Mouse (Mus musculus): ENCODE measurements around the gene Pak6. TPM values are rescaled to one million over a fixed set of nuclear protein-coding genes. Genes with fewer than 3 reads are reported as not detected.

Pak6 gene
- polyA plus RNA-seq, 1 experiment from 2014 or later, result 2.0 TPM

DNA sequence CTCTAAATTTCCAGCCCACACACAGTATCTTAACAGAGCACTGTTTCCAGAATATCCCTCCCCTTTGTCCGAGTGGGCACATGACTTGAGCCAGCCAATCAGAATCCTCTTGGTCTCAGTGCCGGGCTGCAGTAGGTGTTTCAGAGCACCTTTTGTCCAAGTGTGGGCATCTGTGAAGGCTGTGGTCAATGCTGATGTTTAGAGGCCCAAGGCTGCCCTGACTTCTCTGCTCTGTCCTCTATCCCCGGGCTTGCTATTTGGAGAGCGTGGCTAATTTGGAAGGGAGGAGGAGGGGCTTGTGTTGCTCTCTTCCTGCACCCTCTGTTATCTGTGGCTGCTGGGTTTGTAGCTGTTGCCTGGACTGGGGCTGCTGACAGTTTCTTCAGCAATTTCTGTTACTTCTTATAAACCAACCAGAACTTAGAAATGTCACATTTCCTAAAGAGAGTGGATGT is 3.1 kb upstream of the Pak6 start:
- Histone ChIP-seq H3K36me3 (ENCODE audit: insufficient read depth, low read length) (no peaks in the 10 kb centered on the region), H3K9ac (replicated peaks; ENCODE audit: low read depth) (no peak overlapping the region), H3K4me2 (replicated peaks; ENCODE audit: low read depth, low read length) (peak overlapping the region; percentile 49), H3K4me1 (ENCODE audit: insufficient read depth, low read depth, low read length) (peaks cover 27% of the 10 kb centered on the region; the same call in 1 of the 2 replicates), H3K27me3 (replicated peaks; ENCODE audit: insufficient read depth, low read length) (no peaks in the 10 kb centered on the region), H3K4me3 (ENCODE audit: low read depth, low read length) (peak overlapping the region; percentile 28), H3K27ac (ENCODE audit: low read length) (no peak overlapping the region), H3K9me3 (ENCODE audit: low read length) (no peaks in the 10 kb centered on the region)
- DNase-seq (ENCODE audit: low spot score) (peak; percentile 53), ATAC-seq (peak; percentile 32)
- WGBS, result 0% methylated on average over 4 of the region's 4 CpGs
- no peak for TF ChIP-seq EP300 (IDR thresholded peaks at IDR 0.05)
- TF ChIP-seq CTCF (IDR thresholded peaks at IDR 0.05), result no peak

DNA sequence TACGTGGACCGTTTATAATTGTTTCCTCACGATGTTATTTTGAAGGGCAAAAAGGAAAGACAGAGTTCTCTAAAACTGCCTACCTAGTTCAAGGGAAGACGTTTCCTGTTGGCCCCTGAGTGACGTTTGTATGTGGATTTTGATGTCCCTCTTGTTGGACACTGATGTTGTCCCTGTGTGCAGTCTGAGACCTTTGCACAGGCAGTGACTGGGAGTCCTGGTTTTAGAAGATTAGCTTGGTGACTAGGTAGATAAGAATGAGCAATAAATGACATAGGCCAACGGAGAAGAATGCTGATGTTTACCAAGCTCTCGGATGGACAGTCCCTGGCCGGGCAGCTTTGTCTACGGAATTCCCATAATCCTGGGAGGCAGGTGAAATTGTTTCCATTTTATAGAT is 1.2 kb upstream of the Pak6 start:
- no peak for ATAC-seq
- no peaks in the 10 kb centered on the region for H3K27me3 ChIP-seq (replicated peaks; ENCODE audit: insufficient read depth, low read length)
- no peak overlapping the region for H3K4me3 ChIP-seq (ENCODE audit: low read depth, low read length)
- no peak overlapping the region for H3K27ac ChIP-seq (ENCODE audit: low read length)
- H3K9me3 ChIP-seq (ENCODE audit: low read length), result no peaks in the 10 kb centered on the region
- H3K4me2 ChIP-seq (replicated peaks; ENCODE audit: low read depth, low read length), result no peak overlapping the region
- no peak for TF ChIP-seq CTCF (IDR thresholded peaks at IDR 0.05)
- TF ChIP-seq EP300 (IDR thresholded peaks at IDR 0.05), result no peak
- H3K4me1 ChIP-seq (ENCODE audit: insufficient read depth, low read depth, low read length), result peaks cover 20% of the 10 kb centered on the region; the same call in 1 of the 2 replicates
- WGBS, result 63% methylated on average over 9 of the region's 9 CpGs
- DNase-seq (ENCODE audit: low spot score), result no peak
- no peaks in the 10 kb centered on the region for H3K36me3 ChIP-seq (ENCODE audit: insufficient read depth, low read length)
- H3K9ac ChIP-seq (replicated peaks; ENCODE audit: low read depth), result no peak overlapping the region

DNA sequence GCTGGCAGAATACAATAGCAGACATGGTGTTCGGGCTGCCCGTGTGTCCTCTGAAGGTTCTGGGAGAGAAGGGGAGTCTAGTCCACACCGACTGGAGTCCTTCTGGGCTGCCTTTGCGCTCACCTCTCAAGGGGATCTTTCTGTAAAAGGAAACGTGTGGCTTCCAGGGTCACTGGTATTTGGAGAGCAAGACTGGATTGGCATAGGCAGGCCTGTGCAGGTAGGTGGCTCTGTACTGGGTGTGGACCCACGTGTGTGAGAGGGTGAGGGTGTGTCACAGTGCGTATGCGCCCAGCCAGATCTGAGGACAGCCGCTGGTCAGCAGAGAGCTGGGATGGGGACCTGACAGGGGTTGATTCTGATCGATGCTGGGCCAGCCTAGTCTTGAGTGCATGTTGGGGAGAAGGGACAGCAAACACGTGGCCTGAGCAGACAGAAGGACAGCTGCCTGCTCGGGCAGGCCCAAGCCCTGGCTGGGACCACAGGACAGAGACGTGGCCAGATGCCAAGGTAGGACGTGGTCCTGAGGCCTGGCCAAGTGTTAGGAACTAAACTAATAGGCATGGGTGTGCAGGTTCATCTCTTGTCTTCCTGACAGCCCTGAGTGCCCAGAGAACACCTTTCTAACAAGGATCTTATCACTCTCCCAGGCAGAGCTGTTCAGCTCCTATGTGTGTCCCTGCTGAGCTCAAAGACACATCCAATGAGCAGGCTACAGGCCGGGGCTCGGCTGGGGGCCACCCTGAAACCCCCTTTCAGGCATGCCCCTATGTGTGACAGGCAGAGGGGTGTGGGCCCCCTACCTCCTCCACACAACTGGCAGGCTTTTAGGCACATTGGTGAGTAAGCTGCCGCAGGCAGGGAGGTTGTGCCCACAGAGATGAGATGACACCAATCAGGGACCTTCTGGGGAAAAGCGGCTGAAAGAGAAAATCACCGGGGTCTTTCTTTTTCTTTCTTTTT is 982 bp downstream of the Pak6 start:
- no peak overlapping the region for H3K27ac ChIP-seq (ENCODE audit: low read length)

DNA sequence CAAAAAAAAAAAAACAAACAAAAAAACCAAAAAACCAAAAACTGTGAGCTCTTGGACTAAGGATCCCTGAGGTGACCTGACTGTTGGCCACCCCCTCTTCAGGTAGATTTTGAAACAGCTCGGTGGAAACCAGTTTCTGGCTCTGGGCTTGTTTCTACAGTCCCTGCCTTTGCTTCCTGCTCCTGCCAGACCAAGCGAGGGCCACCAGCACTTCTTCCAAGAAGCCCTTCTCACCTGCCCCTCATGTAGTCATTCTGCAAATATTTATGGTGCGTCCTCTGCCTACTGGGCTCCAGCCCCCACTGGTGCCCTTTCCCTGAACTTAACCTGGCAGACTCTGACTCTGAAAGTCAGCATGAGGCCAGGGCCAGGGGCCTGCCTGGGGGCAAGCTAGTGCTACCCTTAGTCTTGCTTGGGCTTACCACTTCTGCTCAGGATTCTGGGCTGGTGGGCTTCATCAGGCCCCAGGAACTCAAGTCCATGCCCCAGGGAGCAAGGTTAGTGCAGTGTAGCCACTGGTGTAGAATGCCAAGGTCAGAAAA is 1.9 kb downstream of the Pak6 start:
- DNase-seq (ENCODE audit: low spot score), result peak; percentile 55
- 54% methylated on average over 3 of the region's 3 CpGs for WGBS
- ATAC-seq, result peak; percentile 31; the same call in 1 of the 2 replicates
- no peak overlapping the region for H3K4me2 ChIP-seq (replicated peaks; ENCODE audit: low read depth, low read length)
- H3K4me1 ChIP-seq (ENCODE audit: insufficient read depth, low read depth, low read length), result peaks cover 8% of the 10 kb centered on the region; the same call in 1 of the 2 replicates
- H3K36me3 ChIP-seq (ENCODE audit: insufficient read depth, low read length), result no peaks in the 10 kb centered on the region
- TF ChIP-seq CTCF (IDR thresholded peaks at IDR 0.05) (no peak), EP300 (IDR thresholded peaks at IDR 0.05) (no peak)
- H3K27me3 ChIP-seq (replicated peaks; ENCODE audit: insufficient read depth, low read length), result no peaks in the 10 kb centered on the region
- no peak overlapping the region for H3K9ac ChIP-seq (replicated peaks; ENCODE audit: low read depth)
- H3K27ac ChIP-seq (ENCODE audit: low read length), result no peak overlapping the region
- H3K9me3 ChIP-seq (ENCODE audit: low read length), result no peaks in the 10 kb centered on the region
- no peak overlapping the region for H3K4me3 ChIP-seq (ENCODE audit: low read depth, low read length)

More for the DNA sequence above, 982 bp downstream of the Pak6 start:
- 43% methylated on average over 19 of the region's 19 CpGs for WGBS
- H3K27me3 ChIP-seq (replicated peaks; ENCODE audit: insufficient read depth, low read length), result no peaks in the 10 kb centered on the region
- TF ChIP-seq EP300 (IDR thresholded peaks at IDR 0.05) (no peak), CTCF (IDR thresholded peaks at IDR 0.05) (peak; percentile 36)
- H3K36me3 ChIP-seq (ENCODE audit: insufficient read depth, low read length), result no peaks in the 10 kb centered on the region
- DNase-seq (ENCODE audit: low spot score) (peak; percentile 70), ATAC-seq (peak; percentile 77)
- H3K9me3 ChIP-seq (ENCODE audit: low read length), result no peaks in the 10 kb centered on the region
- peak overlapping the region; percentile 75 for H3K4me2 ChIP-seq (replicated peaks; ENCODE audit: low read depth, low read length)
- H3K4me1 ChIP-seq (ENCODE audit: insufficient read depth, low read depth, low read length), result peaks cover 16% of the 10 kb centered on the region; the same call in 1 of the 2 replicates
- no peak overlapping the region for H3K9ac ChIP-seq (replicated peaks; ENCODE audit: low read depth)
- H3K4me3 ChIP-seq (ENCODE audit: low read depth, low read length), result peak overlapping the region; percentile 28

DNA sequence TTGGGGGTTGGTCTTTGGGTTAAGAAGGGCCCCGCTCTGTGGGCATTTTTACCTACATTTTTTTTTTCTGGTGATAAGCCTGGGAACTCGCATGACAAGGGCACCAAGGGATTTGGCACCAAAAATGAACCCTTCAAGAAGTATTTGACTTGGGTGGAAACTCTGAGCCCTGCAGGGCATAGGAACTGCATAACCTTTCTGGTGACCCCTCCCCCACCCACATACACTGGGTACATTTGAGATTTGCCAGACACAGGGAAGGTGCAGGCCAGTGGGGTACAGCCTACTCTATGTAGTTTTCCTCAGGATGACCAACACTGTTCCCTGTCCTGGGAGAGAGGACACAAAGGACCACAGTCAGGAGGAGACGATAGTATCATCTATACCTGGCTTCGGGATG is 2.5 kb downstream of the Pak6 start:
- H3K27me3 ChIP-seq (replicated peaks; ENCODE audit: insufficient read depth, low read length), result no peaks in the 10 kb centered on the region
- ATAC-seq, result no peak
- peaks cover 6% of the 10 kb centered on the region; the same call in 1 of the 2 replicates for H3K4me1 ChIP-seq (ENCODE audit: insufficient read depth, low read depth, low read length)
- WGBS, result 74% methylated on average over 4 of the region's 4 CpGs
- H3K4me3 ChIP-seq (ENCODE audit: low read depth, low read length), result no peak overlapping the region
- H3K4me2 ChIP-seq (replicated peaks; ENCODE audit: low read depth, low read length), result no peak overlapping the region
- no peak overlapping the region for H3K9ac ChIP-seq (replicated peaks; ENCODE audit: low read depth)
- no peak overlapping the region for H3K27ac ChIP-seq (ENCODE audit: low read length)
- no peaks in the 10 kb centered on the region for H3K36me3 ChIP-seq (ENCODE audit: insufficient read depth, low read length)
- DNase-seq (ENCODE audit: low spot score), result no peak
- TF ChIP-seq CTCF (IDR thresholded peaks at IDR 0.05) (no peak), EP300 (IDR thresholded peaks at IDR 0.05) (no peak)
- no peaks in the 10 kb centered on the region for H3K9me3 ChIP-seq (ENCODE audit: low read length)

DNA sequence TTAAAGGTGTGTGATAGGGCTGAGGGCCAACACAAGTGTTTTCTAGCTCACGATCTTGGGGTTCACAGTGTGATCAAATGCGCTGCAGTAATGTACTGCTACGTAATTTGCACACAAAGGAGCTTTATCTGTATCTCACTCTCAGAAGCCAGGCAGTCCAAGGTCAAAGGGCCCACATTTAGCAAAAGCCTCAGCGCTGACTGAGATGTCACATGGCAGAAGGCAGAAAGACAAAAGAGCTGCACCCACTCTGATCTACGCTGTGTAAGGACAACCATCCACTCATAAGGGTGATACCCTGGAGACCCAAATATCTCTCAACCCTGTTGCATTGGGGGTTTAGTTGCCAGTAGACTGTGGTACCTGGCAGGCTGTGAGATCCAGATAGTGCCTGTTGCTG is 4.1 kb downstream of the Pak6 start:
- Histone ChIP-seq H3K4me2 (replicated peaks; ENCODE audit: low read depth, low read length) (no peak overlapping the region), H3K36me3 (ENCODE audit: insufficient read depth, low read length) (no peaks in the 10 kb centered on the region), H3K9me3 (ENCODE audit: low read length) (no peaks in the 10 kb centered on the region), H3K9ac (replicated peaks; ENCODE audit: low read depth) (no peak overlapping the region), H3K4me1 (ENCODE audit: insufficient read depth, low read depth, low read length) (peaks cover 6% of the 10 kb centered on the region; the same call in 1 of the 2 replicates), H3K27me3 (replicated peaks; ENCODE audit: insufficient read depth, low read length) (no peaks in the 10 kb centered on the region), H3K27ac (ENCODE audit: low read length) (no peak overlapping the region), H3K4me3 (ENCODE audit: low read depth, low read length) (no peak overlapping the region)
- DNase-seq (ENCODE audit: low spot score), result no peak
- TF ChIP-seq EP300 (IDR thresholded peaks at IDR 0.05) (no peak), CTCF (IDR thresholded peaks at IDR 0.05) (no peak)
- 65% methylated on average over 5 of the region's 5 CpGs for WGBS
- no peak for ATAC-seq

All from lung, postnatal 0 days (tissue).